Mouse (Mus musculus): ENCODE data around the gene Treml4. TPM values are rescaled to one million over a fixed set of nuclear protein-coding genes. Genes with fewer than 3 reads are reported as not detected.
"Not testable (repeated sequence)": the region's sequence is repeated elsewhere in the genome, so short reads cannot be mapped to it uniquely, and the experiment has no call there.

The Treml4 gene
- polyA plus RNA-seq, 1 experiment from 2014 or later: 2.2 TPM

DNA sequence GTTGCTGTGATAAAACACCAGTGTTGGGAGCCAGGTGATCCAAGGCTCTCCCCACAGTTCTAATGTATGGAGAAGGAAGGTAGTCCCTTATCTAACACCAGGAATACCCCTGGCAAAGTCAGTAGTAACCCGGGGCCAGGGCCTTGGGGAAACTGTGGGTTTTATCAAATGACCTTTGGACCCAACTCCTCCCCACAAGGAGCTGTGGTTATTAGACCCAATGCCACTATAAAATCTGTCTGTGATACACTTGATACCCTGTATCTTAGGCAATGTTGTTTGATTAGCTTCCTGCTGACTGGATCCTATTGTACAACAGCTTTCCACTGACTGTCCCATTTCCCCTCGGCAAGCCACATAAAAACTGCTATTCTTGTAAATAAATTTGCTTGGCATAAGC lies 48.0 kb downstream of the Treml4 start:
- 31% methylated on average over 2 of the region's 2 CpGs for WGBS
- Histone ChIP-seq H3K4me3 (ENCODE audit: low read depth, low read length) (no peak overlapping the region), H3K9ac (ENCODE audit: low read depth, low read length) (no peak overlapping the region), H3K27me3 (replicated peaks; ENCODE audit: control insufficient read depth, insufficient read depth, low read length) (no peaks in the 10 kb centered on the region), H3K27ac (ENCODE audit: low read depth, low read length) (no peak overlapping the region), H3K4me1 (replicated peaks; ENCODE audit: control insufficient read depth, insufficient read depth, low read length) (0 out of 2 replicates have a peak, but pooled peaks cover 3% of the 10 kb centered on the region), H3K36me3 (ENCODE audit: control insufficient read depth, insufficient read depth) (no peaks in the 10 kb centered on the region), H3K4me2 (replicated peaks; ENCODE audit: low read depth) (no peak overlapping the region), H3K9me3 (ENCODE audit: control insufficient read depth) (no peaks in the 10 kb centered on the region)
- no peak for TF ChIP-seq CTCF (IDR thresholded peaks at IDR 0.05; ENCODE audit: low read depth)
- ATAC-seq: peak; percentile 69

DNA sequence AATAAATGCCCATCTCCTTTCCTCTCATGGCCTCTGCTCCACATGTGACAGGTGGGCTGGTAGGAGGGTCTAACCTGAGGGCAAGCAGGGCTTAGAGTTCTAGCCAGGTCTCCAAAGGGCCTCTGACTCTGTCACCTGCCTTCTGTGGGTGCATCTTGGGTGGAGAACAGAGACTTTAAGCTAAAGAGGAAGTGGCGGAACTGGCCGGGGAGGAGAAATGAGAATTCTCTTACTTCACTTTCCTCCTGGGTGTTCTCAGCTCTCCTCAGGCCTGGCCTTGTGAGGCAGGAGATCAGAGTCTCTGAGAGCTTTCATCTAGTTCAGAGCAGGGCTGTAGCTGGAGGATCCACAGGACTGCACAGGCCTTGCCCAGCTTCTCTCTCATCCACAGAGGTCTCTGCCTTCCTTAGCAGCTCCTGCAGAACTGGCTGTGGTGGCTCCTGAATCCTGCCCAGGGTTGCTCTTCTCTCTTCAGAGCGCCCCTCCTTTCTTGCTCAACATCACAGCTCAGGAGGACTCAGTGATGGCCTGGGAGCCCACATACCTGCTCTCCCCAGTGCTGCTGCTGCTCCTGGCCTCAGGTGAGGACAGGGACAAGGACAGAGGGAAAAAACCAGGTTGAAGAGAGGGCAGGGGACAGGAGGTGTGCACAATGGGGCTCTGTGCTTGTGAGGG lies 51.9 kb downstream of the Treml4 start, which contains the start of gene B430306N03Rik:
Gene B430306N03Rik (plus strand): TSS at position 237 of the 675 bp plus-strand sequence.
- H3K36me3 ChIP-seq (ENCODE audit: control insufficient read depth, insufficient read depth); H3K27ac ChIP-seq (ENCODE audit: low read depth, low read length); H3K4me2 ChIP-seq (replicated peaks; ENCODE audit: low read depth); H3K9ac ChIP-seq (ENCODE audit: low read depth, low read length); H3K27me3 ChIP-seq (replicated peaks; ENCODE audit: control insufficient read depth, insufficient read depth, low read length); H3K9me3 ChIP-seq (ENCODE audit: control insufficient read depth); H3K4me3 ChIP-seq (ENCODE audit: low read depth, low read length); H3K4me1 ChIP-seq (replicated peaks; ENCODE audit: control insufficient read depth, insufficient read depth, low read length); ATAC-seq: not testable (repeated sequence)
- 80% methylated on average over 3 of the region's 3 CpGs for WGBS

DNA sequence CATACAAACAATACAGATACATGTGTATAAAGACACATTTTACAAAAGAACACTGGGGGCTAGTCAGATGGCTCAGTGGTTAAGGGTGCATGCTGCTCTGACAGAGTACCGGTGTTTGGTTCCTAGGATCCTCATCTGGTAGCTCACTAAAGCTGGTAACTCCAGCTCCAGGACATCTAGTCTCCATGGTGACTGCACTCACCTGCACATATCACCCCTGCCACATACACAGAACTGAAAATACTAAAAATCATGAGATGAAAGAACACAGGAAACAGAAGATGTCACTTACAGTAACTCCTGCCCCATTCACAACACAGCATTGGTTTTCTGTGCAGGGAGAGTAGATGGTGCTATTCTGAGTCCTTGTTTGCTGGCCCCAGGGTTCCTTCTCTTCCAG lies 54.6 kb downstream of the Treml4 start:
- H3K27ac ChIP-seq (ENCODE audit: low read depth, low read length): no peak overlapping the region
- 94% methylated on average over 1 of the region's 1 CpGs for WGBS
- no peak overlapping the region for H3K4me3 ChIP-seq (ENCODE audit: low read depth, low read length)
- H3K9ac ChIP-seq (ENCODE audit: low read depth, low read length): no peak overlapping the region
- no peak overlapping the region for H3K4me2 ChIP-seq (replicated peaks; ENCODE audit: low read depth)
- no peak for ATAC-seq
- no peaks in the 10 kb centered on the region for H3K4me1 ChIP-seq (replicated peaks; ENCODE audit: control insufficient read depth, insufficient read depth, low read length)
- H3K27me3 ChIP-seq (replicated peaks; ENCODE audit: control insufficient read depth, insufficient read depth, low read length): no peaks in the 10 kb centered on the region
- H3K36me3 ChIP-seq (ENCODE audit: control insufficient read depth, insufficient read depth): no peaks in the 10 kb centered on the region
- TF ChIP-seq CTCF (IDR thresholded peaks at IDR 0.05; ENCODE audit: low read depth): no peak
- H3K9me3 ChIP-seq (ENCODE audit: control insufficient read depth): no peaks in the 10 kb centered on the region

DNA sequence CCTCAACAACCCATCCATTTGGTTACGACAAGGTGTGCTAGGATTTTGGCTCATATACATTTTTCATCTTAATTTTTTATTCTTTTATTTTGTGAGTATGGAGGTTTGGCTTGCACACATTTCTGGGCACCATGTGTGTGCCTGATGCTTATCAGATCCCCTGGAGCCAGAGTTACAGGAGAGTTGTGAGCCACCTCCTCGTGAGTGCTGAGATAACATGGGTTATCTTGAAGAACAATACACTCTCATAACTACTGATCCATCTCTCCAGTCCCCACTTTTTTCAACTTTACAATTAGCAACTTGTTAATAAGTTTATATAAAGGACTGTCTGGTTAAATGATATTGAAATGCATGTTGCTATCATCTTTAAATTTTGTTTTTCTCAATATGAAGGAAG lies 57.2 kb downstream of the Treml4 start:
- Histone ChIP-seq H3K4me1 (replicated peaks; ENCODE audit: control insufficient read depth, insufficient read depth, low read length) (no peaks in the 10 kb centered on the region), H3K4me2 (replicated peaks; ENCODE audit: low read depth) (no peak overlapping the region), H3K27me3 (replicated peaks; ENCODE audit: control insufficient read depth, insufficient read depth, low read length) (no peaks in the 10 kb centered on the region), H3K9ac (ENCODE audit: low read depth, low read length) (no peak overlapping the region), H3K9me3 (ENCODE audit: control insufficient read depth) (no peaks in the 10 kb centered on the region), H3K4me3 (ENCODE audit: low read depth, low read length) (no peak overlapping the region), H3K27ac (ENCODE audit: low read depth, low read length) (no peak overlapping the region), H3K36me3 (ENCODE audit: control insufficient read depth, insufficient read depth) (no peaks in the 10 kb centered on the region)
- WGBS: 65% methylated on average over 2 of the region's 2 CpGs
- no peak for TF ChIP-seq CTCF (IDR thresholded peaks at IDR 0.05; ENCODE audit: low read depth)
- ATAC-seq: no peak

DNA sequence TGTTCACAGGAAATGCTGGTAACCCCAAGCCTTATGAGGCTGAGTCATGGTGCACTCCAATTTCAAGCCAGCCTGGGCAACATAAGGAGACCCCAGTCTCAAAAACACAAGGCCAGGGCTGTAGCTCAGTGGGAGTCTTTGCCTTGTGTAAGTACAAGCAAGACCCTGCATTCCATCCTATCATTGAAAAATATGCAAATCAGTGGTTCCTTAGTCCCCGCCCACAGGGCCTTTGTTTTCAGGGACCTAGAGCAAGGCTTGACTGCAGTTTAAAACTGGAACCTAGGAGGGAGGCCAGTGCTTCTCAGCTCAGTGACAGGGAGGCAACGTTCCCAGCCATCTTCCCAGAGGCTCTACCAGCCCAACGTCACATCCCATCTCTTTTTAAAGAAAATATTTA lies 59.1 kb downstream of the Treml4 start:
- Histone ChIP-seq H3K36me3 (ENCODE audit: control insufficient read depth, insufficient read depth) (no peaks in the 10 kb centered on the region), H3K4me3 (ENCODE audit: low read depth, low read length) (no peak overlapping the region), H3K9me3 (ENCODE audit: control insufficient read depth) (no peaks in the 10 kb centered on the region), H3K27ac (ENCODE audit: low read depth, low read length) (no peak overlapping the region), H3K27me3 (replicated peaks; ENCODE audit: control insufficient read depth, insufficient read depth, low read length) (no peaks in the 10 kb centered on the region), H3K4me2 (replicated peaks; ENCODE audit: low read depth) (no peak overlapping the region), H3K9ac (ENCODE audit: low read depth, low read length) (no peak overlapping the region), H3K4me1 (replicated peaks; ENCODE audit: control insufficient read depth, insufficient read depth, low read length) (no peaks in the 10 kb centered on the region)
- no peak for ATAC-seq
- 77% methylated on average over 3 of the region's 3 CpGs for WGBS
- TF ChIP-seq CTCF (IDR thresholded peaks at IDR 0.05; ENCODE audit: low read depth): no peak

DNA sequence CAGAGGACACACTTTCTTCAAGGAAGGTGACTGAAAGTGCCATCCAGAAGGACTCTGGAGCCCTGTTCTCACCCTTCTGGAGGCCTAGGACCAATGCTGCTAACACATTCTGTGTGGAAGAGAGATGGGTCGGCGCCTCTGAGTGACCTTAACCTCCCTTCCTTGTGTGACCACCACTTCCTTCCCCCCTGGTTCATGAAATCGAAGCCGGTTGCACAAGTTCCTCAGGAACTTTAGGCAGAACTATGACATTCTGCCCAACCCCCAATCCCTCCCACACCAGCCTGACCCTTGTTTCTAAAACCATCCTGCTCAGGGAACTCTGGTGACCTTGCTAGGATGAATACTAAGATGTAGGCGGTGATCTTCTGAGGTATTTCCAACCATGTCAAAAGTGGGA lies 60.2 kb downstream of the Treml4 start:
- no peaks in the 10 kb centered on the region for H3K36me3 ChIP-seq (ENCODE audit: control insufficient read depth, insufficient read depth)
- ATAC-seq: no peak
- no peak for TF ChIP-seq CTCF (IDR thresholded peaks at IDR 0.05; ENCODE audit: low read depth)
- H3K9me3 ChIP-seq (ENCODE audit: control insufficient read depth): no peaks in the 10 kb centered on the region
- 84% methylated on average over 5 of the region's 5 CpGs for WGBS
- no peaks in the 10 kb centered on the region for H3K4me1 ChIP-seq (replicated peaks; ENCODE audit: control insufficient read depth, insufficient read depth, low read length)
- no peak overlapping the region for H3K4me2 ChIP-seq (replicated peaks; ENCODE audit: low read depth)
- H3K27me3 ChIP-seq (replicated peaks; ENCODE audit: control insufficient read depth, insufficient read depth, low read length): no peaks in the 10 kb centered on the region
- H3K9ac ChIP-seq (ENCODE audit: low read depth, low read length): no peak overlapping the region
- no peak overlapping the region for H3K27ac ChIP-seq (ENCODE audit: low read depth, low read length)
- no peak overlapping the region for H3K4me3 ChIP-seq (ENCODE audit: low read depth, low read length)

Other genes starting within 250 kb of the Treml4 start
- gene 1700122O11Rik, start 226.0 kb upstream of the Treml4 start, polyA plus RNA-seq (2015; fragmentation: Nextera tagmentation; extraction: Ambion mirVana): not detected in 2 replicates
- not detected in 2 replicates for gene 1700067P10Rik, start 175.0 kb upstream of the Treml4 start, polyA plus RNA-seq (2015; fragmentation: Nextera tagmentation; extraction: Ambion mirVana)
- not detected in 2 replicates for gene 9830107B12Rik, start 118.0 kb upstream of the Treml4 start, polyA plus RNA-seq (2015; fragmentation: Nextera tagmentation; extraction: Ambion mirVana)
- not detected in 2 replicates for gene A530064D06Rik, start 97.0 kb upstream of the Treml4 start, polyA plus RNA-seq (2015; fragmentation: Nextera tagmentation; extraction: Ambion mirVana)
- 0.21 and 0.23 TPM in 2 replicates for gene Trem1, start 31.5 kb upstream of the Treml4 start, polyA plus RNA-seq (2015; fragmentation: Nextera tagmentation; extraction: Ambion mirVana)
- gene Trem3, start 16.5 kb upstream of the Treml4 start, polyA plus RNA-seq (2015; fragmentation: Nextera tagmentation; extraction: Ambion mirVana): not detected in 2 replicates
- gene Treml2, start 35.2 kb downstream of the Treml4 start, polyA plus RNA-seq (2015; fragmentation: Nextera tagmentation; extraction: Ambion mirVana): 0.24 TPM in 1 of 2 replicates, not detected in the other
- gene B430306N03Rik, start 51.8 kb downstream of the Treml4 start, polyA plus RNA-seq (2015; fragmentation: Nextera tagmentation; extraction: Ambion mirVana): 0.05 and 0.22 TPM in 2 replicates
- gene Trem2, start 82.1 kb downstream of the Treml4 start, polyA plus RNA-seq (2015; fragmentation: Nextera tagmentation; extraction: Ambion mirVana): 3.2 and 3.4 TPM in 2 replicates
- 0.12 and 0.23 TPM in 2 replicates for gene Treml1, start 95.6 kb downstream of the Treml4 start, polyA plus RNA-seq (2015; fragmentation: Nextera tagmentation; extraction: Ambion mirVana)
- gene Nfya, start 145.6 kb downstream of the Treml4 start, polyA plus RNA-seq (2015; fragmentation: Nextera tagmentation; extraction: Ambion mirVana): 3.8 and 4.2 TPM in 2 replicates
- 52.1 and 53.9 TPM in 2 replicates for gene Oard1, start 145.7 kb downstream of the Treml4 start, polyA plus RNA-seq (2015; fragmentation: Nextera tagmentation; extraction: Ambion mirVana)
- 2.6 TPM in 2 replicates for gene Apobec2, start 168.6 kb downstream of the Treml4 start, polyA plus RNA-seq (2015; fragmentation: Nextera tagmentation; extraction: Ambion mirVana)
- gene Tspo2, start 187.2 kb downstream of the Treml4 start, polyA plus RNA-seq (2015; fragmentation: Nextera tagmentation; extraction: Ambion mirVana): 0.48 and 1.3 TPM in 2 replicates
- gene Unc5cl, start 190.6 kb downstream of the Treml4 start, polyA plus RNA-seq (2015; fragmentation: Nextera tagmentation; extraction: Ambion mirVana): 26.7 and 28.4 TPM in 2 replicates